Mouse (Mus musculus) frontal cortex, postnatal 25 days (tissue): ENCODE data around the gene Ldha.
"Not testable (repeated sequence)": the region's sequence is repeated elsewhere in the genome, so short reads cannot be mapped to it uniquely, and the experiment has no call there.

Source experiments
- DNase-seq, 2 experiments: peaks; one replicate each; pipeline ENCODE4 v3.0.0; 2022; ENCODE audit warnings: low spot score in 2 of 2

The Ldha gene

DNA sequence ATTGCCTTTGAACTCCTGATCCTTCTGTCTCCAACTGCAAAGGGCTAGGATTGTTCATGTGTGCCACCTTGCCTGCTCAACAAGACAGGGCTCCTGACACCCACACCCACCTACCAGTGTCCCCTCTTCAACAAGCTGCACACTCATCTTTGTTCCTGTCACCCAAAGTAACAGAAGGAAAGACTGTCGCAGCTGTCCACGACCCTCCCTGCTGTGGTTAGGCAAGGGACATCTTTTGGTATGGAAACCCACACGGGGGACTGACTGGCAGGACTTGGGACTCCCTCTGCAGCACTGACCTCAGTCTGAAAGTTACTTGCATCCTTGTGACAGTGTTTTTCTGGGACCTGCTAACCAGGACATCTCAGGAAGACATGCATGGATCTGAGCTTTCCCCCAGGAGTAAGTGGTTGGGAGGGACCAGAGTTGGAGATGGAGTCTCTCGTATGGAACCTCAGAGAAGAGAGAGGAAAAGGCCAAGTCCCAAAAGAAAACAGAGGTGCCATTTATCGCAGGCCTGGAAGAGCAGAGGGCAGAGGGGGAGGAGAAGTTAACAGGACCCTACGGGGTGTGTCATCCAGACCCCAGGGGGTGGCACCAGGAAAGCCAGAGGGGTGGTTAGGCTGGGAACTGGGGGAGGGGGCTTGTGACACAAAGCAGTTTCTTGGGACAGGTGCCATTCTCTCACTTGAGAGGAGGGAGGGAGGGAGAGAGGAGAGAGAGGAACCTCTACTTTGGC, at the start of gene Ldha:
TSS of gene Ldha (plus strand) at position 689 of the 739 bp plus-strand sequence.
- no peak for DNase-seq

- no peak for DNase-seq
Measured at GRCm38 (mm10) chr7:46793871-46794270, 47.4 kb upstream of the Ldha start.

DNA sequence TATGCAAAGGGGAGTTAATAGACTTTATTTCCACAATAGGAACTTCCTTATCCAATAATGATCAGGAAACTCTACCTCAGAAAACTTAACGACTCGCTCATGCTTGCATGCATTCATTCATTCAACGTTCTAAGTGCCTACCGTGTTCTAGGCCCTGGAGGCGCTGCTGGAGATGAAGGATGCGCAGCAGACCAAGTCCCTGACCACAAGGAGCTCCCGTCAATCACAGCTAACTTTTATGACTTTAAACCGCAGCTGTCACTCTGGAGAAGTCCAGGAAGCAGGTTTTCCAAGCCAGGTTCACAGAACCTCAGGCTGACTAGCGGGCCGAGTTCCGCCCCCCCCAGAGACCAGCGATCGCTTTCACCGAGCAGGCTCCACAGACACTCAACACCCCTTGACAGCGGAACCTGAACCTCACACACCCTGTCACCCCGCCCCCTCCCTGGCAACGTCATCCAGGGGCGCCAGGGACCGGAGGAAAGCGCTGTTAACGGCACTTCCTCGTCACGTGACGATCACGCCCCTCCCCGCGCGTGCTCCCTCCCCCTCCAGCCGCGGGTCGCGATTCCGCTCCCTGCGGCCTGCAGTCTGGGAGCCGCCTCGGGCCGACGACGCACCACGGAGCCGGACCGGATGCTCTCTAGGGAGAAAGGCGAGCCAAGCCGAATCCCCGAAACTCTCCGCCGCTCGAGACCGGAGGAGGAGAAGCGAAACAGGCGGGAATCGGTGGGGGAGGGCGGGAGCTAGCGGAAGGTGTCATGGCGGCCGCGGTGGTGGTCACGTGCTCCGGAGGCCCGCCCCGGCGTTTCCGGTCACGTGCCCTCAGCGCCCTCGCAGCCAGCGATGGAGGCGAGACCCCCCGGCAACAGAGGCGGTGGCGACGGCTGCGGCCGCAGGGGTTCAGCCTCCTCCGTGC, 45.7 kb upstream of the Ldha start, which contains the start of the genes Hps5 and Gtf2h1:
TSS of gene Hps5 (minus strand) at position 778 of the 919 bp plus-strand sequence.
TSS of gene Gtf2h1 (plus strand) at position 817 of the 919 bp plus-strand sequence.
- peak; percentile 94 to 97 for DNase-seq

DNA sequence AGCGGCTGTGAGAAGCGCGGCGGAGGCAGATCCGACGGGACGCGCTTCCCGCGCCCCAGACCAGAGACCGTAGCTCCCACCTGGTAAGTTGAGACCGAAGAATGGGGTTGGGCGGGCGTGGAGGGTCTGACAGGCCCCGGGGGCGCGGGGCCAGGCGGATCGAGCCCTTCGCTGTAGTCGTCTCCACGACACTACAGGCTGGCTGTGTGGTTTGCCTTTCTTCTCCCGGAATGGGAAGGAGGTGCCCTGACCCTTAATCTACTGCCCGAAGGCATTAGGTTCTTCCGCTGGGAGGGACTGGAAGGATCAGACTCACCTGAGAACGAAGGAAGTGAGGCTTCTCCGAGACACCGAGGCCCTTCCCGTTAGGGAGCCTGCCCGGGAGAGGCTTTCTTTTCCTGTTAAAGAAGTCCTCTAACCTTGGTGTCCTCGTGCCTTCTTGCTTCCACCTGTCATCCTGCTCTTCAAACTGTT, 45.0 kb upstream of the Ldha start:
- no peak for DNase-seq

- no peak for DNase-seq
Measured at GRCm38 (mm10) chr7:46796779-46797178, 44.5 kb upstream of the Ldha start.

DNA sequence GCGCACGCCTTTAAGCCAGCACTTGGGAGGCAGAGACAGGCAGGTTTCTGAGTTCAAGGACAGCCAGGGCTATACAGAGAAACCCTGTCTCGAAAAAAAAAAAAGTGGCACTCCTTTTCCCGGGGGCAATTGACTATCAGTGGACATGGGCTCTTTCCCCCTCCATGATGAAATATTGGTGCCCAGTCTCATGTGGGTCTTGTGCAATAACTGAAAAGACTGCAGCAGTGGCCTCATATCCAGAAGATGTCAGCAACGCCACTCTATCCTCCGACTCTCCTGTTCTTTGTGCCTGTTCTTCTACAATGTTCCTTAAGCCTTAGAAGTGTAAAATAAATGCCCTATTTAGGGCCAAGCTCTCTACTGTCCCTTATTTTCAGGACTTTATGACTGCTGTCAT, 30.9 kb upstream of the Ldha start:
- DNase-seq = no peak

DNA sequence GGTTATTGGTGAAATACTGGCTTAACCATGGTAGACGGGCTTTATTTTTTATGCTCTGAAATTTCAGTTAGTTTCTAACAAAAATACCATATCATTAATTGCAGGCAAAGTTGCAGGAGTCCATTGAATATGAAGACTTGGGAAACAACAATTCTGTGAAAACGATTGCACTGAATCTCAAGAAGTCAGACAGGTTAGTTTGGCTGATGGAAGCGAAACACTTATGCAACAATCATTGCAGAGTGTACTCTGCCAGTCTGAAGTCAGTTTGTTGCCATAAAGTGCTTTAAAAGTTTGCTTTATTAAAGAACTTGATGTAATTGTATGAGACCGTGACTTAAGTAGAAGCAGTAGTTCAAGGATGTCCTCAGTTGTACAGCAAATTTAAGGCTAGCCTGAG, 27.3 kb upstream of the Ldha start:
- no peak for DNase-seq

DNA sequence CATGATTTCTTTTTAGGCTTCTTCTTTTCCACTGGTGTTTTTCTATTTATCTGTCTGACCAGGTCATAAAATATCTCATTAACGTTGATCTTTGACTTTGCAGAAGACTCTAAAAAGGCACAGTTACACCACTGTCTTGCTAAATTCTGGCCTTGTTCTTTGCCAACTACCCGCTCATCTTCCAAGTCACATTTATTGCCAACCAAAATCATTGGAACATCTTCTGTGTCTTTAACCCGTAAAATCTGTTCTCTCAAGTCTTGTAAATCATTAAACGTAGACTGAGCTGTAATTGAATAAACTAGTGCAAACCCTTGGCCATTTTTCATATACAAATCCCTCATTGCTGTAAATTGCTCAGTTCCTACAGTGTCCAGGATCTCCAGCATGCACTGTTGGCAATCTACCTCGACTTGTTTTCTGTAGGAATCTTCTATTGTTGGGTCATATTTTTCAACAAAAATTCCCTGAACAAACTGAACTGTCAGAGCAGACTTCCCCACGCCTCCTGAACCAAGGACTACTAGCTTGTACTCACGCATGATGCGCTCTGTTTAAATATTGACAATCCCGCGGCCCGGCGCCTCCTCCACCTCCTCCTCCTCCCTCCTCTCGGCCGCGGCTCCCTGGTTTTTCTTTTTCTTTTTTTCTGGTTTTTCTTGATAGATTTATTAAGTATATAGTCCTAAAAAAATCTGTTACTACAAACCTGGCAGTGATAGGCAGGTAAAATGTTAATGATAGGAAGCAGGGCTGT, 20.2 kb upstream of the Ldha start:
- not testable (repeated sequence) for DNase-seq

DNA sequence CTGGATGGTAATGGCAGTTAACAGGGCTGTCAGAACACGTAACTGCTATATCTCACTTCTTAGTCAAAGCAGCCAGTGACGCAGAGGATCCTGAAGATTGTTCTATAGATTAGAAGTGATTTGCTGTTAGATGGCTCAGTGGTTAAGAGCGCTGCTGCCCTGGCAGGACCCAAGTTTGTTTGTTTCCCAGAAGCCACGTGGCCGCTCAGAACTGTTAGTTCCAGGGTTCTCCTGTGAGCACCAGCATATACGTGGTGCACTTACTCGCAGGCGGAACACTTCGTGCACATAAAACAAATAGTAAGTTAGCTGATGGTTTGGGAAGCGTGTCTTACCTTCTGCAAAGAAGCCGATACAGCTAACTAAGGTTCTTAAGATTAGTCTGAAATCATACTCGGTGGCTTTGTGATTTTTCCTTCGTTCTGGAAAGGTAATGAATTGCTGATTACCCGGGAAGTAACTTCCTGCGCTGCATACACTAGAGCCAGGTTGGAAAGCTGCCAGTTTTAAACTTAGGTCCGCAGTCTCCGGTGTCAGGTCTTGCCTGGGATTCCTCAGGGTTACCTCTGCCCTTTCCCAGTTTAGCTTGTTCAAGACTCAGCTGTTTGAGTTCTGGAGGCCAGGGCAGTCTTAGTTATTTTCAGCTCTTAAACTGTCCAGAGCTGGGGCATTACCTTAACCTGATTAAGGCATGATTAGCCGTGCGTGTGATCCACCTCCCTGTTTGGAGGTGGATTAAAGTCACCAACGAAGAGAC, 14.1 kb upstream of the Ldha start:
- DNase-seq = no peak

- DNase-seq = no peak
Measured at GRCm38 (mm10) chr7:46827803-46828184, 13.5 kb upstream of the Ldha start.

DNA sequence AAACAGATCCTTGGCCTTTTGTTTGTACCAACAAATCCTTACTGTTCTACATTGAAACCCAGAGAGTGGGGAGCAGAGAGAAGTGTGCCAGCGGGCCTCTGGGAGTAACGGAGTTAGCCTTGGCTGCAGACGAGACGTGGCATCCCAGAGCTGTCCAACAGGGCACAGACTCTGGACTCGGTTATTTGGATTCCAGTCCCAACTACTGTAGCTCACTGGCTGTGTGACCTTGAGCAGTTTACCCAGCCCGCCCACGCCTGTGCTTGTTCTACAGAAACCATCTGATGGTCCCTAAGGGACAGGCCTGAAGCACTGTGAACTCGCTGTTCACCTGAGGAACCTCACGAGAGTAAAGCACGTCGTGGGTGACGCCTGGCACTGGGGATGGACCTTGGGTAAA, 11.4 kb upstream of the Ldha start:
- no peak for DNase-seq

DNA sequence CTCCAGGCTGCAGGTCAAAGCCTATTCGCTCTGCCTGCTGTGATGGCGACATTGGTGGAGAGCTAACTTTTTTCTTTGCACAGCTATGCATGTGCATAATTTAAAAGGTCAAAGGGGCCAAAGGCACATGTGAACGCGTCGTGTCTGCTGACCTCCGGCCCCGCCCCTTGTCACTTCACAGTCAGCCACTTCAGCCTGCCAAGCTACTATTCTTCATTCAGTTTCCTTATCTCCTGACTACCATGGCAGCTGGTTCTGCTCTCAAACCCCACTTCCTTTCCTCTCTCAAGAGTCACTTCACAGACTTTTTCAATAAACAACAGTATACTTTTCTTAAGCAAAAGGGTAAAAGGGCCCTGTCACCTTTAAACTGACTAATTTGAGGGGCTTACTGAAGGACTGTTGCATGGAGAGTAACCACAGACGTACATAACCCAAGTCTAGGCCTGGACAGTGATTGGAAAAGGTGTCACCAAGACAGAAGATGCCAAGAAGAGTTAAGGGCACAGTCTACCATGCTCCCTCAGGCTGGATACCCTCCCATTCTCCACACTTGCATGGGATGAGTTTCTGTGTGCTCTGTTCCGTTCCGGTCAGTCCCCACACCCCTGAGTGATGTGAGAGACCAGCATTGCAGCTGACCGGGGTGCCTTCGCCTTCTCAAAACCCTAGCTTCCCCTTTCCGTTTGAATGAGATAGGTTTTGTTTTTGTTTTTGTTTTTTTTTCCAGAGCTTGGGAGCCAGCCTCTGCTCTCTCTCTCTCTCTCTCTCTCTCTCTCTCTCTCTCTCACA, 10.3 kb upstream of the Ldha start:
- DNase-seq = no peak

GRCm38 (mm10) chr7:46831693-46832092, 9.6 kb upstream of the Ldha start:
- DNase-seq = no peak

- not testable (repeated sequence) for DNase-seq
Measured at GRCm38 (mm10) chr7:46832112-46832810, 9.0 kb upstream of the Ldha start.

GRCm38 (mm10) chr7:46833266-46833665, 8.0 kb upstream of the Ldha start:
- DNase-seq = no peak

GRCm38 (mm10) chr7:46833670-46834255, 7.5 kb upstream of the Ldha start:
- DNase-seq = no peak

- no peak for DNase-seq
Measured at GRCm38 (mm10) chr7:46834994-46835610, 6.2 kb upstream of the Ldha start.

DNA sequence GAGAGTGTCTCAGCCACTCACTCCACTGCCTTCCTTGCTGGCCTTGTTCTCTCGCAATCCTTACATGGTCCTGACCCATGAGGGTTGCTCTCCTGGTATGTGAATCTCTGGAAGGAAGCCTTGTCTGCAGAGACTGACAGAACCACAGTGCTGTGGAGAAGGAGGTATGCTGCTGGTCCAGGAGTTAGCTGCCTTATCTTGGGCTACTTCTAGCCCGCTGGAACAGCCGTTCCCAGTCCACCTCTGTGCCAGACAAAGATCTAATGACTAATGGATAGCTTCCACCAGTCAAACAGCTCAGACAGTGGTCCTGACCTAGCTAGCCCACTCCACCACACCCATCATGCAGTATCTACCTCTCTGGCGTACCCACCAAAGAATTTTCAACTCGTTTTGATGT, 4.9 kb upstream of the Ldha start:
- no peak for DNase-seq

DNA sequence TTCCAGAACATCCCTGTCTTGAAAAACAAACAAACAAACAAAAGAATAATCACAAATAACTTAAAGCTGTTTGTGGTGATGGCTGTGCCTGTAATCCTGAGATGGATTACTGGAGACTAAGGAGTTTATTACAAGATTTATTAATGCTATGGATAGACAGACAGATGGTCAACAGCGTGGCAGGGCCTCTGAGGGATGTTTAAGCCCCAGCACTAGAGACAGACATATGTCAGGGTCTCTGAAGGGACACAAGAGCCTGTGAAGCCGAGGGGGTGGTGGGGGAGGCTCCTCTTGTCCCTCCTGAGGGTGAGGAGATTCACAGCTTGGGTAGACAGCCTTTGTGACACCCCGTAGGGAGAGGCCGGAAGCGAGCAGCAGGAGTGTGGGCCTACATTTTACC, 4.2 kb upstream of the Ldha start:
- DNase-seq = no peak
